Mouse (Mus musculus): ENCODE measurements at regions not wholly inside any gene's neighbourhood (a gene's known extent, or its start where the extent isn't known, plus 50 kb on each side); places are given as distances from the start of the nearest gene placed in this dataset.
"Not testable (repeated sequence)": the region's sequence is repeated elsewhere in the genome, so short reads cannot be mapped to it uniquely, and the experiment has no call there.

GRCm38 (mm10) chr6:3911284-3911683 lies 77.4 kb downstream of the Tfpi2 start:
- ATAC-seq (ENCODE audit: low TSS enrichment), result peak; percentile 55; the same call in 1 of the 2 replicates

DNA sequence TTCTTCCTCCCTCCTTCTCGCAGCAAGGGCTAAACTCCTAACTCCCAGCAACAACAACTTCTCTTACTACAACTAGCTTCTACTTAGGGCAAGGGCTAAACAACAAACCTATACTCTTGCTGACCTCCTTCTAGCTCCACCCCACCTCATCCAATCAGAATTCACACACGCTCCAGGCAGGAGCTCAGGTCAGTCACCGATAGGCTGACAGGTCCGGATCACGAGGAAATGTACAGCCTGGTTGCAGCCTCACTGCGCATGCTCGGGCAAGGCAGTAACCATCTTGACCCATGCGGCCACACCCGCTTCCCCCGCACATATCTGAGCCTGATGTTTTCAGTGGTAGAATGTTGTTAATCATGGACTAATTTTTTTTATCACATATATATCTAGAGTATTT lies 84.0 kb downstream of the Tfpi2 start:
- ATAC-seq (ENCODE audit: low TSS enrichment), result no peak

DNA sequence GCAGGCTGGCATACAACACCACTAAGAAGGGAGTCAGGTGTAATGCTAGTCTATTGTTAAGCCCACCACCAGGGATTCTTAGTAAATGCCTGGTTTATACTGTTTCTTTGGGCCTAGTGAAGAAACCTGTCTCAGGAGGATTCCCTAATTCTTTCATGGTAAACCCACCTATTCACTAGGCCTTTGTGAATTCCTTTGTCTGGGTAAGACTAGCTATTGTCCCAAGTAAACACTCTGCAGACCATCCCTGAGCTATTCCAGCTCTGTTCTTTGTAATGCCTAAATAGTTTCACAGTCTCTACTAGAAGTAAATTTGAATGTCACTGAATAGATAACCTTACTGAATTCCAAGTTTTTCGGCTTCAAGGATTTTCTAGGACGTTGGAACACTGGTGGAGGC lies 111.3 kb upstream of the Calcr start:
- ATAC-seq (ENCODE audit: low TSS enrichment), result not testable (repeated sequence)

DNA sequence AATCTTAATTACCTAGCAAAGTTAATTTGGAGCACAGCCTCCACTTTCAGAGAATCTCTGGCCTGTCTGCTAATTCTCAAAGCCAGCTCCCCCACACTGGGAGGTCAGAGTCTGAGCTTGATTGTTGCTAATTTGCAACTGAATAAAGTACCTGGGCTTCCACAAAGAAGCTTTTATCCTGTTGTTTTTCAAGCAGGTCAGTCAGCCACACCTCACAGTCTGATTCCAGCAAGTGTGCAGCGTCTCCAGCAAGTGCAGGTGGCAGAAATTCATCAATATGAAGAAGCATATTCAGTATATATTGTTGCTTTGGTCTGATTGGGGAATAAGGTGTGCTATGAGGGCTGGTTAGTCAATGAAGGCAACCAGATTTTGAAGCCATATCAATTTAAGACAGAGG lies 110.3 kb upstream of the Calcr start:
- ATAC-seq (ENCODE audit: low TSS enrichment), result not testable (repeated sequence)

DNA sequence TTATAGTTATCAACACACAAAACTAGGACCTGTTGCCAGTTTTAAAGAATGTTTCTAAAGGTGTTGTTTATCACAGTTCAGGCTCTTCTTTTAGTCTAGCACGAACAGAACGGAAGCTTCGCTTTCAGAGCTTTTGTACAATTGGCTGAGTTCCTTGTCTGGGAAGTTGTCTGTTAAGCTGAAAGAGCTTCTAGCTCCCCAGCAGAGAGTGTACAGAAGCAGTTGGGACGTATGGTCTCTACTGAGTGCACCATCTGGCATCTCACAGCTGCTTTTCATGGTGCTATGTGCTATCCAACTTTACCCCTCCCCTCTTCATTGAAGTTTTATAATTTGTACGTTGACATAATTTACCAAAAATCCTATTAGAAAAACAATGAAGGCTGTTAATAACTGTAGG lies 96.5 kb upstream of the Calcr start:
- ATAC-seq (ENCODE audit: low TSS enrichment), result no peak

DNA sequence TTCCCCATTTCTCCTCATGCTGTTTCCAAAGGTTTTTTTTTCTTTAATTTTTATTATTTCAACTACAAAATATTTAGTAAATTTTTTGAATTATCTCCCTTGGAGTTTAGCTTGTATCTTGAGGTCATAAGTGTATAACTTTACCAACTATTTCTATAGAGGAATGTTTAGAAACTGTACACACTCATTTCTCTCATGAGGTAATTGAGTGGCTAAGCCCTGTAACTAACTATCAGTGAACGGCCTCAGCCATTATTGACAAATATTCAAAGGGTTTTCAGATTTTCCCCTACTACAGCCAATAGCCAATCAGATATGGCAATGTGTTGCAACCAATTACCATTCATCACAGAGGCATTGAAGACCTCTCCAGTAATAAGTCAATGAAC lies 96.1 kb upstream of the Calcr start:
- no peak for ATAC-seq (ENCODE audit: low TSS enrichment)

GRCm38 (mm10) chr6:3859942-3860586 lies 95.5 kb upstream of the Calcr start:
- ATAC-seq (ENCODE audit: low TSS enrichment), result no peak

- ATAC-seq (ENCODE audit: low TSS enrichment), result no peak
Observed at GRCm38 (mm10) chr6:3850146-3850545, 85.6 kb upstream of the Calcr start.
